Mouse (Mus musculus): Measurements from ENCODE around the gene Ces5a. TPM values are rescaled to one million over a fixed set of nuclear protein-coding genes. Genes with fewer than 3 reads are reported as not detected.

Ces5a gene
- 0.17 TPM in 1 of 2 replicates, not detected in the other for polyA plus RNA-seq (2015; fragmentation: Nextera tagmentation; extraction: Ambion mirVana)

DNA sequence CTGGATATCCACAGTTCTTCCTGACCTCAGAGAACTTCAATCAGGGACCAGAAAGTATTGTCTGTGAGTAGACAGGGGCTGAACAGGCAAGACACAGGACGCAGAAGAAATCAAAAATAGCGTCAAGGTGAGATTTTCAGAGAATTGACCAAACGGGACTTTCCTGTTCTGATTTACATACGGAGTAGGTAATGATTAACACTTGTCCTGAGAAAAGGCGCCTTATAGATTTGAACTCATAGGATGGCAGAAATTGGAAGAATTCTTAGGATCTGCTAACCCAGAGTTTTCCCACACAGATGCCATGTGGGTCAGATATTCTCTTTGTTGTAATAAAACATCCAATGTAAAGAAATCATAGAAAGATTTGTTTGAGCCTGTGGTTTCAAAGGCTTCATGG, at the start of gene Ces5a:
Gene Ces5a (minus strand): TSS at position 101 of the 400 bp plus-strand sequence.
- 73% methylated on average over 5 of the region's 5 CpGs for WGBS
- H3K9ac ChIP-seq (replicated peaks; ENCODE audit: low read depth) = no peak within 1 kb of the TSS
- no peaks in the 10 kb centered on the region for H3K27me3 ChIP-seq (replicated peaks; ENCODE audit: insufficient read depth, low read length)
- no peak within 1 kb of the TSS for H3K27ac ChIP-seq (ENCODE audit: low read length)
- no peaks in the 10 kb centered on the region for H3K9me3 ChIP-seq (ENCODE audit: low read length)
- no peaks in the 10 kb centered on the region for H3K4me1 ChIP-seq (ENCODE audit: insufficient read depth, low read depth, low read length)
- ATAC-seq (no peak), DNase-seq (ENCODE audit: low spot score) (no peak)
- H3K4me2 ChIP-seq (replicated peaks; ENCODE audit: low read depth, low read length) = no peak within 1 kb of the TSS
- no peaks in the 10 kb centered on the region for H3K36me3 ChIP-seq (ENCODE audit: insufficient read depth, low read length)
- H3K4me3 ChIP-seq (ENCODE audit: low read depth, low read length) = no peak within 1 kb of the TSS
- TF ChIP-seq CTCF (IDR thresholded peaks at IDR 0.05) (no peak), EP300 (IDR thresholded peaks at IDR 0.05) (no peak)

DNA sequence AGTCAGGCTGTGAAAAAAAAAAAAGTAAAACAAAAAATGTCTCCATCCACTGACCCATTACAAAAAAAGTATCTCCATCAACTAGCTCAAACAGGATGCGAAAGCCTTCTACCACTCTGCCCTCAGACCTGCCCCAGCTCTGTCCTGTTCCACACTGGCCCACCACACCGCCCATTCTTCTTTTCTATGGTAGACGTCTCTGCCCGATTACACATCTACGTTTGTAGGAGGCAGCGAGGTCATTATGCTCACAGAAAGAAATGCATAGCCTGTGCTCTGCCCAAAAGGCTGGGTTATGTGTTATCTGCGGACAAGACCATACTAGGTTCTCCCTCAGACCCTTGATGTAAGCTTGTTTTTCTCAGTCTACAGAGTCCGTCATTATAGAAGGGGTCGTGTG, 37.2 kb upstream of the Ces5a start:
- Histone ChIP-seq H3K9me3 (ENCODE audit: low read length) (no peaks in the 10 kb centered on the region), H3K27ac (ENCODE audit: low read length) (peak overlapping the region; percentile 68; the same call in 1 of the 2 replicates), H3K27me3 (replicated peaks; ENCODE audit: insufficient read depth, low read length) (no peaks in the 10 kb centered on the region), H3K36me3 (ENCODE audit: insufficient read depth, low read length) (no peaks in the 10 kb centered on the region), H3K4me1 (ENCODE audit: insufficient read depth, low read depth, low read length) (peaks cover 2% of the 10 kb centered on the region; the same call in 1 of the 2 replicates), H3K4me3 (ENCODE audit: low read depth, low read length) (no peak overlapping the region), H3K9ac (replicated peaks; ENCODE audit: low read depth) (no peak overlapping the region), H3K4me2 (replicated peaks; ENCODE audit: low read depth, low read length) (no peak overlapping the region)
- DNase-seq (ENCODE audit: low spot score) = no peak
- 83% methylated on average over 9 of the region's 9 CpGs for WGBS
- TF ChIP-seq CTCF (IDR thresholded peaks at IDR 0.05) (no peak), EP300 (IDR thresholded peaks at IDR 0.05) (no peak)
- ATAC-seq = no peak

DNA sequence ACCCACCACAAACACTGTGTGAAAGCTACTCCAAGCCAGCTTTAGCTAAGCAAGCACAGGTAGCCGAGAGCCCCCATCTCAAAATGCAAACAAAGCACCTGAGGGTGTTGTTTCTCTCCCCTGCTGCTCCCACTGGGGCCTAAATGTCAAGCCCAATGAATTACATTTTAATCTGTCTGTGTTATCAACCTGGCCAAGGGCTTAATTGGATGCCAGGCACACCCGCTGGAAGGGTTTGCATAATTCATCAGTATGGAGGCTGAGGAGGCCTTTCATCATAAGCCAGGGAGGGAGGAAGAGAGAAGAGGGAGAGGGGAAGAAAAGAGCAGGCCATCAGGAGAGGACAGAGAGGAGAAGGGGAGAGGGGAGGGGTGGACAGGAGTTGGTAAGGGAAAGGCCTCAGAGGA, 36.5 kb upstream of the Ces5a start:
- peak overlapping the region; percentile 68; the same call in 1 of the 2 replicates for H3K27ac ChIP-seq (ENCODE audit: low read length)
- no peak overlapping the region for H3K4me2 ChIP-seq (replicated peaks; ENCODE audit: low read depth, low read length)
- 16% methylated on average over 2 of the region's 2 CpGs for WGBS
- no peak for ATAC-seq
- no peak overlapping the region for H3K9ac ChIP-seq (replicated peaks; ENCODE audit: low read depth)
- H3K4me3 ChIP-seq (ENCODE audit: low read depth, low read length) = no peak overlapping the region
- TF ChIP-seq EP300 (IDR thresholded peaks at IDR 0.05) (no peak), CTCF (IDR thresholded peaks at IDR 0.05) (no peak)
- H3K36me3 ChIP-seq (ENCODE audit: insufficient read depth, low read length) = no peaks in the 10 kb centered on the region
- DNase-seq (ENCODE audit: low spot score) = no peak
- peaks cover 2% of the 10 kb centered on the region; the same call in 1 of the 2 replicates for H3K4me1 ChIP-seq (ENCODE audit: insufficient read depth, low read depth, low read length)
- no peaks in the 10 kb centered on the region for H3K9me3 ChIP-seq (ENCODE audit: low read length)
- no peaks in the 10 kb centered on the region for H3K27me3 ChIP-seq (replicated peaks; ENCODE audit: insufficient read depth, low read length)

DNA sequence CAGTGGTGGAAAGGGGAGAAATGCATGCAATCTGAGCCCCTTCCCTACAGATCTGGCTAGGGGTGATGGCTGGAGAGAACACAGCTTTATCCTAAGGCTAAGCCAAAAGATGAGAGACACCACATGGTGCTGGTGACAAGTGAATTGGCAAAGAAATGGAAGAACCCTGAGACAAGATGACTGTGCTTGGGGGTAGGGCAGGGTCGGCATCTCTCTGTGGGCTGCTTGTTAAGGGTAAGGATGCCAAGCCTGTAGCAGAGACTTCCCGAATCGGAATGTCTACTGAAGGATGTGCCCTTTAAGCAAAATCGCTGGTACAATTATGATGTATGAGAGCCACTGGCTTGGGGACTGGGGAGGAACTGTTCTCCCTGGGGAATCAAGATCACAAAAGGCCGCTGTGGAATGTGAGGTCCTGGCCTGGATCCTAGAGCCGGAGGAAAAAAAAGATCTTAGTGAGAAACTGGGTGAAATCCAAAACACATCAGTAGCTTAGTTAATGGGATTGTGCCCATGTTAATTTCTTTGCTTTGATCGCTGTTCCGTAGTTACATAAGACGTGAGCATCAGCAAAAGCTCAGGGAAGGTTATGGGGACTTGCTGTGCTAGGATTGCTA, 35.8 kb upstream of the Ces5a start:
- no peak for TF ChIP-seq CTCF (IDR thresholded peaks at IDR 0.05)
- peak; percentile 73; the same call in 1 of the 2 replicates for TF ChIP-seq EP300 (IDR thresholded peaks at IDR 0.05)
- Histone ChIP-seq H3K4me3 (ENCODE audit: low read depth, low read length) (no peak overlapping the region), H3K9ac (replicated peaks; ENCODE audit: low read depth) (no peak overlapping the region), H3K27ac (ENCODE audit: low read length) (peak overlapping the region; percentile 32; the same call in 1 of the 2 replicates), H3K9me3 (ENCODE audit: low read length) (no peaks in the 10 kb centered on the region), H3K27me3 (replicated peaks; ENCODE audit: insufficient read depth, low read length) (no peaks in the 10 kb centered on the region), H3K4me2 (replicated peaks; ENCODE audit: low read depth, low read length) (no peak overlapping the region), H3K4me1 (ENCODE audit: insufficient read depth, low read depth, low read length) (peaks cover 2% of the 10 kb centered on the region; the same call in 1 of the 2 replicates), H3K36me3 (ENCODE audit: insufficient read depth, low read length) (no peaks in the 10 kb centered on the region)
- DNase-seq (ENCODE audit: low spot score) (peak; percentile 89), ATAC-seq (peak; percentile 72)
- 36% methylated on average over 9 of the region's 9 CpGs for WGBS

DNA sequence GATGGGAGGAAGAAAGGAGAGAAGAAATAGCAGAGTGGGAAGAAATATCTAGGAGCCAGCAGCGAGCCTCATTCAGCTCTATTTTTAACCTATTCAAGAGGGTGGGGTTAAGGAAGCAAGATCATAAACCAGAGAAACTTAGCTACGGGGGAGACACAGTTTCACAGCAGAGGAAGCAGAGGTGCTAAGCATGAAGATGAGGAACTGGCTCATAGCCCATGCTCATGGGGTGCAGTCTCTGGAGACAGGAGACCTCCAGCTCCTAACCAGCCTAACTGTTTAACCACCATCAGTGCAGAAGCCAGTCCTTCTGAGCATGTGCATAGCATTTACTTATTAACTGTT, 34.5 kb upstream of the Ces5a start:
- Histone ChIP-seq H3K9ac (replicated peaks; ENCODE audit: low read depth) (no peak overlapping the region), H3K4me2 (replicated peaks; ENCODE audit: low read depth, low read length) (no peak overlapping the region), H3K27me3 (replicated peaks; ENCODE audit: insufficient read depth, low read length) (no peaks in the 10 kb centered on the region), H3K4me3 (ENCODE audit: low read depth, low read length) (no peak overlapping the region), H3K9me3 (ENCODE audit: low read length) (no peaks in the 10 kb centered on the region), H3K27ac (ENCODE audit: low read length) (peak overlapping the region; percentile 66; the same call in 1 of the 2 replicates), H3K4me1 (ENCODE audit: insufficient read depth, low read depth, low read length) (peaks cover 2% of the 10 kb centered on the region; the same call in 1 of the 2 replicates), H3K36me3 (ENCODE audit: insufficient read depth, low read length) (no peaks in the 10 kb centered on the region)
- no peak for ATAC-seq
- DNase-seq (ENCODE audit: low spot score) = peak; percentile 17
- TF ChIP-seq EP300 (IDR thresholded peaks at IDR 0.05) = no peak
- no peak for TF ChIP-seq CTCF (IDR thresholded peaks at IDR 0.05)
- WGBS = 20% methylated on average over 2 of the region's 2 CpGs

DNA sequence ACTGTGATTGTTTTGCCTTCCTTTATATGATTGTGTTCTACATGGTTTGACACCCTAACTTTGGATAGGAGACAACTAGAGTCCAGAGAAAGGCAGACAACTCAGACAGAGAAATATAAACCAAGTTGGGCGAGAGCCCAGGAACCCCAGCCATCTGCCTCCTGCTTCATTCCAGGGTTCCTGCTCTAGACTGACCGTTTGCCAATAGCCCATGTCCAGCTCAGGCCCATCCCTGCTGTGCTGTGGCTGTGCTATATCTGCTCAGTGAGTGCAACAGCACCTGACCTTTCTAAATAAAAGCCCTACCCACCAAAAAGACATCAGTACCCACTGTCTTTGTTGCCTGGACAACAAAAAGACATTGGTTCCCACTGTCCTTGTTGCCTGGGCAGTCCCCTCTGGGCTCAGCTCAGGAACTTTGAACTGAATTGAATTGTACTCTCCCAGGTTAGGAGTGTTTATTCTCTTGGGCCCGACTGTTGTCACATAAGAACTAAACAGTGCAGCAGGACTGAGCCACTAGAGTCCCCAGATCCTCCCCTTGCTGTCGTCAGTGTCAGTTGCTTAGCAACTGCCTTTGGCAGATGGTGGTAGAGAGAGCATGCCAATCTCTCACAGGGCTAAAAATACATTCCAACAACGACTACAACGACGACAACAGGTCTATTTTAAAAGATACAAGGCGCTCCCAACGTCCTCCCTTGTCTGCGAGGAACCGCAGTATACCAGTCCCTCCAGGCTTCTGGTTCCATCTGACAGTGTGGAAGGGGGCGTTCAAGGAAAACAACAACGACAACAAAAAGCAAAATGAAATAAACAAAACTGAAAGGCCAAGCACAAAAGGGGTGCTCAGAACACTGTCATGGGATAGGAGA, 33.9 kb upstream of the Ces5a start:
- 34% methylated on average over 13 of the region's 13 CpGs for WGBS
- Histone ChIP-seq H3K27me3 (replicated peaks; ENCODE audit: insufficient read depth, low read length) (no peaks in the 10 kb centered on the region), H3K36me3 (ENCODE audit: insufficient read depth, low read length) (no peaks in the 10 kb centered on the region), H3K9me3 (ENCODE audit: low read length) (no peaks in the 10 kb centered on the region), H3K4me3 (ENCODE audit: low read depth, low read length) (no peak overlapping the region), H3K4me1 (ENCODE audit: insufficient read depth, low read depth, low read length) (peaks cover 2% of the 10 kb centered on the region; the same call in 1 of the 2 replicates), H3K4me2 (replicated peaks; ENCODE audit: low read depth, low read length) (no peak overlapping the region), H3K9ac (replicated peaks; ENCODE audit: low read depth) (no peak overlapping the region), H3K27ac (ENCODE audit: low read length) (peak overlapping the region; percentile 66)
- TF ChIP-seq CTCF (IDR thresholded peaks at IDR 0.05) (no peak), EP300 (IDR thresholded peaks at IDR 0.05) (no peak)
- ATAC-seq = peak; percentile 76
- DNase-seq (ENCODE audit: low spot score) = peak; percentile 74
